Mouse (Mus musculus): Measurements from ENCODE around the gene Olfr508. TPM values are rescaled to one million over a fixed set of nuclear protein-coding genes. Genes with fewer than 3 reads are reported as not detected.

The Olfr508 gene
- polyA plus RNA-seq, 1 experiment from 2014 or later: not detected

DNA sequence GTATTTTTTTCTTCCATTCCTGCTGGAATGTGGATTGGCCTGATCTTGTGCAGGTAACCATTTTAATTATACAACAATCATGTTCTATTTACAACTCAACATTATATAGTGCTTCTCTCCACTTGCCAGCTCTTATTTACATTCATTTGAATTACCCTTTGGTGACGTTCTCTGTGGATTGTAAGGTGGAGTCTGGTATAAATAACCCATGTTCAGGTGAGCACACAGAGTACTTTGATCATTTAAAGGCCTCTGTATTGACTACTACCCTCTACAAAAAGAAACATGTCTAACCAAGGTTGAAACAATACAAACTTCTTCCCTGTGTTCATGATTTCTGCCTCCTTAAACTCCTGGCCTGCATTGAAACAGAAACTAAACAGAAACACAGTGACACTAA is 41.3 kb downstream of the Olfr508 start:
- ATAC-seq (ENCODE audit: low FRiP score): no peak
- Histone ChIP-seq H3K27ac (no peak overlapping the region), H3K4me2 (replicated peaks) (no peak overlapping the region), H3K27me3 (ENCODE audit: control insufficient read depth, insufficient read depth, low read length) (no peaks in the 10 kb centered on the region), H3K9ac (no peak overlapping the region), H3K9me3 (ENCODE audit: control insufficient read depth, low read length) (no peaks in the 10 kb centered on the region), H3K4me3 (replicated peaks; ENCODE audit: low read length) (no peak overlapping the region), H3K36me3 (replicated peaks; ENCODE audit: control insufficient read depth, insufficient read depth) (no peaks in the 10 kb centered on the region), H3K4me1 (replicated peaks; ENCODE audit: control insufficient read depth, insufficient read depth, low read length) (no peaks in the 10 kb centered on the region)
- 77% methylated on average over 1 of the region's 1 CpGs for WGBS
- no peak for DNase-seq (ENCODE audit: low spot score)

DNA sequence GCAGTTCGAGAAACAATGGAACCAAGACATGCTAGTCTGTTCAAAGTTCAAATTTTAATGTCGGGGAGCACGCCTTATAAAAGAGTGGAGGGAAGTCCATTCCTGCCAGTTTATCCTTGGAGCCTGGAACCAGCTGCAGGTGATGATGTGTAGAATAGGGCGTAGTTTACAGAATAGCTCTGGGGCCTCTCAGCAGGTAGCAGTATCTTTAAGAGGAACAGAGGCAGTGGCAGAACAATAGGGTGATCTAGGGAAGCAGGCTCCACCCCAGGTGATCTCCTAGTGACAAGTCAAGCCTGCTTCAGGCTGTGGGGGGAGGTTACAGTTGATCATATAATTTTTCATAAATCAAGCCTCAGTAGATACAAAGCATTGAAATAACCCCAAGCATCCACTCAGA is 49.1 kb downstream of the Olfr508 start:
- H3K4me3 ChIP-seq (replicated peaks; ENCODE audit: low read length): no peak overlapping the region
- WGBS: 91% methylated on average over 4 of the region's 4 CpGs

More for the DNA sequence above, 49.1 kb downstream of the Olfr508 start:
- H3K27me3 ChIP-seq (ENCODE audit: control insufficient read depth, insufficient read depth, low read length): no peaks in the 10 kb centered on the region
- H3K4me2 ChIP-seq (replicated peaks): no peak overlapping the region
- DNase-seq (ENCODE audit: low spot score): no peak
- H3K27ac ChIP-seq: no peak overlapping the region
- H3K9me3 ChIP-seq (ENCODE audit: control insufficient read depth, low read length): no peaks in the 10 kb centered on the region
- no peaks in the 10 kb centered on the region for H3K4me1 ChIP-seq (replicated peaks; ENCODE audit: control insufficient read depth, insufficient read depth, low read length)
- no peaks in the 10 kb centered on the region for H3K36me3 ChIP-seq (replicated peaks; ENCODE audit: control insufficient read depth, insufficient read depth)
- no peak for ATAC-seq (ENCODE audit: low FRiP score)
- no peak overlapping the region for H3K9ac ChIP-seq

Other genes with a start within 250 kb of the Olfr508 start
- gene Olfr495, start 236.8 kb upstream of the Olfr508 start, polyA plus RNA-seq (2014; fragmentation: Nextera tagmentation; extraction: Ambion mirVana): not detected in 2 replicates
- not detected in 2 replicates for gene Olfr497, start 209.6 kb upstream of the Olfr508 start, polyA plus RNA-seq (2014; fragmentation: Nextera tagmentation; extraction: Ambion mirVana)
- not detected in 2 replicates for gene Olfr498, start 164.7 kb upstream of the Olfr508 start, polyA plus RNA-seq (2014; fragmentation: Nextera tagmentation; extraction: Ambion mirVana)
- not detected in 2 replicates for gene Olfr502, start 104.9 kb upstream of the Olfr508 start, polyA plus RNA-seq (2014; fragmentation: Nextera tagmentation; extraction: Ambion mirVana)
- gene Olfr503, start 85.5 kb upstream of the Olfr508 start, polyA plus RNA-seq (2014; fragmentation: Nextera tagmentation; extraction: Ambion mirVana): not detected in 2 replicates
- gene Olfr504, start 64.2 kb upstream of the Olfr508 start, polyA plus RNA-seq (2014; fragmentation: Nextera tagmentation; extraction: Ambion mirVana): not detected in 2 replicates
- gene Olfr506, start 19.2 kb upstream of the Olfr508 start, polyA plus RNA-seq (2014; fragmentation: Nextera tagmentation; extraction: Ambion mirVana): not detected in 2 replicates
- not detected in 2 replicates for gene Olfr507, start 8.2 kb upstream of the Olfr508 start, polyA plus RNA-seq (2014; fragmentation: Nextera tagmentation; extraction: Ambion mirVana)
- gene Olfr509, start 21.9 kb downstream of the Olfr508 start, polyA plus RNA-seq (2014; fragmentation: Nextera tagmentation; extraction: Ambion mirVana): not detected in 2 replicates
- not detected in 2 replicates for gene Olfr510, start 36.4 kb downstream of the Olfr508 start, polyA plus RNA-seq (2014; fragmentation: Nextera tagmentation; extraction: Ambion mirVana)
- not detected in 2 replicates for gene Olfr512, start 83.3 kb downstream of the Olfr508 start, polyA plus RNA-seq (2014; fragmentation: Nextera tagmentation; extraction: Ambion mirVana)
- not detected in 2 replicates for gene Olfr513, start 121.0 kb downstream of the Olfr508 start, polyA plus RNA-seq (2014; fragmentation: Nextera tagmentation; extraction: Ambion mirVana)
- gene Olfr514, start 196.0 kb downstream of the Olfr508 start, polyA plus RNA-seq (2014; fragmentation: Nextera tagmentation; extraction: Ambion mirVana): not detected in 2 replicates
- not detected in 2 replicates for gene Olfr516, start 220.5 kb downstream of the Olfr508 start, polyA plus RNA-seq (2014; fragmentation: Nextera tagmentation; extraction: Ambion mirVana)
- not detected in 2 replicates for gene Olfr517, start 242.4 kb downstream of the Olfr508 start, polyA plus RNA-seq (2014; fragmentation: Nextera tagmentation; extraction: Ambion mirVana)